Mouse (Mus musculus): ENCODE data around the gene Dgki. TPM values are rescaled to one million over a fixed set of nuclear protein-coding genes. Genes with fewer than 3 reads are reported as not detected.

The Dgki gene
- polyA plus RNA-seq, 1 experiment from 2014 or later, result 1.0 TPM

GRCm38 (mm10) chr6:37242100-37242768 lies 57.8 kb downstream of the Dgki start:
- Histone ChIP-seq H3K27ac (ENCODE audit: low read length) (no peak overlapping the region), H3K27me3 (ENCODE audit: control insufficient read depth, insufficient read depth, low read length) (no peaks in the 10 kb centered on the region), H3K4me1 (ENCODE audit: control insufficient read depth, insufficient read depth, low read length) (no peaks in the 10 kb centered on the region), H3K4me3 (ENCODE audit: low read depth, low read length) (no peak overlapping the region), H3K9ac (replicated peaks; ENCODE audit: low read depth, low read length) (no peak overlapping the region), H3K36me3 (ENCODE audit: control insufficient read depth, insufficient read depth, low read length) (no peaks in the 10 kb centered on the region), H3K9me3 (ENCODE audit: control insufficient read depth, low read depth, low read length) (no peaks in the 10 kb centered on the region), H3K4me2 (replicated peaks; ENCODE audit: low read depth, low read length) (no peak overlapping the region)
- no peak for ATAC-seq (ENCODE audit: insufficient number of reproducible peaks, insufficient read depth, low FRiP score, low read depth)
- WGBS, result 77% methylated on average over 6 of the region's 6 CpGs

GRCm38 (mm10) chr6:37241434-37241833 lies 58.5 kb downstream of the Dgki start:
- Histone ChIP-seq H3K27me3 (ENCODE audit: control insufficient read depth, insufficient read depth, low read length) (no peaks in the 10 kb centered on the region), H3K4me2 (replicated peaks; ENCODE audit: low read depth, low read length) (no peak overlapping the region), H3K36me3 (ENCODE audit: control insufficient read depth, insufficient read depth, low read length) (no peaks in the 10 kb centered on the region), H3K9ac (replicated peaks; ENCODE audit: low read depth, low read length) (no peak overlapping the region), H3K27ac (ENCODE audit: low read length) (no peak overlapping the region), H3K9me3 (ENCODE audit: control insufficient read depth, low read depth, low read length) (no peaks in the 10 kb centered on the region), H3K4me1 (ENCODE audit: control insufficient read depth, insufficient read depth, low read length) (no peaks in the 10 kb centered on the region), H3K4me3 (ENCODE audit: low read depth, low read length) (no peak overlapping the region)
- no peak for ATAC-seq (ENCODE audit: insufficient number of reproducible peaks, insufficient read depth, low FRiP score, low read depth)
- WGBS, result 82% methylated on average over 4 of the region's 4 CpGs

GRCm38 (mm10) chr6:37240140-37240539 lies 59.8 kb downstream of the Dgki start:
- no peaks in the 10 kb centered on the region for H3K36me3 ChIP-seq (ENCODE audit: control insufficient read depth, insufficient read depth, low read length)
- no peak overlapping the region for H3K4me3 ChIP-seq (ENCODE audit: low read depth, low read length)
- WGBS, result 78% methylated on average over 7 of the region's 7 CpGs
- H3K27me3 ChIP-seq (ENCODE audit: control insufficient read depth, insufficient read depth, low read length), result no peaks in the 10 kb centered on the region
- no peaks in the 10 kb centered on the region for H3K9me3 ChIP-seq (ENCODE audit: control insufficient read depth, low read depth, low read length)
- no peak for ATAC-seq (ENCODE audit: insufficient number of reproducible peaks, insufficient read depth, low FRiP score, low read depth)
- no peak overlapping the region for H3K4me2 ChIP-seq (replicated peaks; ENCODE audit: low read depth, low read length)
- no peaks in the 10 kb centered on the region for H3K4me1 ChIP-seq (ENCODE audit: control insufficient read depth, insufficient read depth, low read length)
- no peak overlapping the region for H3K27ac ChIP-seq (ENCODE audit: low read length)
- H3K9ac ChIP-seq (replicated peaks; ENCODE audit: low read depth, low read length), result no peak overlapping the region

GRCm38 (mm10) chr6:37236893-37237292 lies 63.1 kb downstream of the Dgki start:
- Histone ChIP-seq H3K36me3 (ENCODE audit: control insufficient read depth, insufficient read depth, low read length) (no peaks in the 10 kb centered on the region), H3K27me3 (ENCODE audit: control insufficient read depth, insufficient read depth, low read length) (no peaks in the 10 kb centered on the region), H3K9ac (replicated peaks; ENCODE audit: low read depth, low read length) (no peak overlapping the region), H3K4me2 (replicated peaks; ENCODE audit: low read depth, low read length) (no peak overlapping the region), H3K4me3 (ENCODE audit: low read depth, low read length) (no peak overlapping the region), H3K9me3 (ENCODE audit: control insufficient read depth, low read depth, low read length) (no peaks in the 10 kb centered on the region), H3K4me1 (ENCODE audit: control insufficient read depth, insufficient read depth, low read length) (no peaks in the 10 kb centered on the region), H3K27ac (ENCODE audit: low read length) (no peak overlapping the region)
- 61% methylated on average over 2 of the region's 2 CpGs for WGBS
- no peak for ATAC-seq (ENCODE audit: insufficient number of reproducible peaks, insufficient read depth, low FRiP score, low read depth)

GRCm38 (mm10) chr6:37231148-37231547 lies 68.8 kb downstream of the Dgki start:
- ATAC-seq (ENCODE audit: insufficient number of reproducible peaks, insufficient read depth, low FRiP score, low read depth), result no peak
- WGBS, result 59% methylated on average over 6 of the region's 6 CpGs

GRCm38 (mm10) chr6:37222947-37223510 lies 77.0 kb downstream of the Dgki start:
- Histone ChIP-seq H3K4me3 (ENCODE audit: low read depth, low read length) (no peak overlapping the region), H3K36me3 (ENCODE audit: control insufficient read depth, insufficient read depth, low read length) (no peaks in the 10 kb centered on the region), H3K9me3 (ENCODE audit: control insufficient read depth, low read depth, low read length) (no peaks in the 10 kb centered on the region), H3K27me3 (ENCODE audit: control insufficient read depth, insufficient read depth, low read length) (no peaks in the 10 kb centered on the region), H3K9ac (replicated peaks; ENCODE audit: low read depth, low read length) (no peak overlapping the region), H3K27ac (ENCODE audit: low read length) (no peak overlapping the region), H3K4me1 (ENCODE audit: control insufficient read depth, insufficient read depth, low read length) (peaks cover 13% of the 10 kb centered on the region), H3K4me2 (replicated peaks; ENCODE audit: low read depth, low read length) (no peak overlapping the region)
- no peak for ATAC-seq (ENCODE audit: insufficient number of reproducible peaks, insufficient read depth, low FRiP score, low read depth)
- 65% methylated on average over 7 of the region's 7 CpGs for WGBS

More at GRCm38 (mm10) chr6:37231148-37231547, 68.8 kb downstream of the Dgki start:
- Histone ChIP-seq H3K4me2 (replicated peaks; ENCODE audit: low read depth, low read length) (no peak overlapping the region), H3K9me3 (ENCODE audit: control insufficient read depth, low read depth, low read length) (no peaks in the 10 kb centered on the region), H3K36me3 (ENCODE audit: control insufficient read depth, insufficient read depth, low read length) (no peaks in the 10 kb centered on the region), H3K4me1 (ENCODE audit: control insufficient read depth, insufficient read depth, low read length) (no peaks in the 10 kb centered on the region), H3K27me3 (ENCODE audit: control insufficient read depth, insufficient read depth, low read length) (no peaks in the 10 kb centered on the region), H3K4me3 (ENCODE audit: low read depth, low read length) (no peak overlapping the region), H3K9ac (replicated peaks; ENCODE audit: low read depth, low read length) (no peak overlapping the region), H3K27ac (ENCODE audit: low read length) (no peak overlapping the region)

DNA sequence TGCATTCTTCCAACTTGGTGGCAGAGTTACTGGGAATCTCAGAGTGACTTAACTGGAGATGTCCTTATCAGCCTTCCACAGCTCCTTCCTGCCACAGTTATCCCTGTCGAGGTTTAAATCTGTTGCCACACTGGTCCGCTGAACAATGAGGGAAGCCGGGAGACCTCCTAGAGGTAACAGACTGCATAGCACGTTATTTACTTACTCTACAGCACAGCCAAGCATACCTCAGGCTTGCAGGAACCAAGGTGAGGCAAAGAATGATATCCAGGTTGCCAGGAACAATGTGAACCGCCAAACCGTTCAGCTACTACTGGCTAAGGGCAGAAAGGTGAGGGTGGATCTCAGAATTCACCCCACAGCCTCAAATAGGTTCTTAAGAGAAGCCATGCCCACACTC lies 78.0 kb downstream of the Dgki start:
- H3K4me3 ChIP-seq (ENCODE audit: low read depth, low read length), result no peak overlapping the region
- H3K9ac ChIP-seq (replicated peaks; ENCODE audit: low read depth, low read length), result no peak overlapping the region
- H3K4me1 ChIP-seq (ENCODE audit: control insufficient read depth, insufficient read depth, low read length), result peaks cover 13% of the 10 kb centered on the region
- no peaks in the 10 kb centered on the region for H3K9me3 ChIP-seq (ENCODE audit: control insufficient read depth, low read depth, low read length)
- H3K27me3 ChIP-seq (ENCODE audit: control insufficient read depth, insufficient read depth, low read length), result no peaks in the 10 kb centered on the region
- H3K36me3 ChIP-seq (ENCODE audit: control insufficient read depth, insufficient read depth, low read length), result no peaks in the 10 kb centered on the region
- no peak overlapping the region for H3K27ac ChIP-seq (ENCODE audit: low read length)
- no peak overlapping the region for H3K4me2 ChIP-seq (replicated peaks; ENCODE audit: low read depth, low read length)
- no peak for ATAC-seq (ENCODE audit: insufficient number of reproducible peaks, insufficient read depth, low FRiP score, low read depth)
- WGBS, result 56% methylated on average over 6 of the region's 6 CpGs

DNA sequence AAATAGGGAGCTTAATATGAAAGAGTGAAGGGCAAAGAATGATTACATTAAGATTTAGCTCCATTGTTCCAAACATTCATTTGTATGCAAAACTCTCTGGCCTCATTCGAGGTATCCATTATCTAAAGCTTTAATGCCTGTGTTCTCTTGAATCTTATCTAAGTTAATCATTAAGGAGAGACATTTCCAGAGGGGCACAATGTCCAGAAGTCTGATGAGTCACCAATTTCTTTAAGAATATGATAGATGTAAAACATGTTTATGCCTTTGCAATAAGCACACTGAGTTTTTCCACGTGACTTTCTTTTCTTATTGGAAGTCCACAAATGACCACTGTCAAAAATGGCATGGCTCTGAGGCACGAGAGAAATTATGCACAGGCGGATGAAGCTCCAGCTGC lies 80.9 kb downstream of the Dgki start:
- no peak for ATAC-seq (ENCODE audit: insufficient number of reproducible peaks, insufficient read depth, low FRiP score, low read depth)
- Histone ChIP-seq H3K27ac (ENCODE audit: low read length) (no peak overlapping the region), H3K27me3 (ENCODE audit: control insufficient read depth, insufficient read depth, low read length) (no peaks in the 10 kb centered on the region), H3K9ac (replicated peaks; ENCODE audit: low read depth, low read length) (no peak overlapping the region), H3K9me3 (ENCODE audit: control insufficient read depth, low read depth, low read length) (no peaks in the 10 kb centered on the region), H3K36me3 (ENCODE audit: control insufficient read depth, insufficient read depth, low read length) (no peaks in the 10 kb centered on the region), H3K4me1 (ENCODE audit: control insufficient read depth, insufficient read depth, low read length) (0 out of 2 replicates have a peak, but pooled peaks cover 6% of the 10 kb centered on the region), H3K4me2 (replicated peaks; ENCODE audit: low read depth, low read length) (no peak overlapping the region), H3K4me3 (ENCODE audit: low read depth, low read length) (no peak overlapping the region)
- 65% methylated on average over 4 of the region's 4 CpGs for WGBS

Measured in stomach, embryonic 14.5 days (tissue).